Mouse (Mus musculus): ENCODE results near the gene Cela2a.
"Not testable (repeated sequence)": the region's sequence is repeated elsewhere in the genome, so short reads cannot be mapped to it uniquely, and the experiment has no call there.

Cela2a gene

GRCm38 (mm10) chr4:141797545-141797944 is 28.4 kb downstream of the Cela2a start:
- DNase-seq (ENCODE audit: low spot score): peak; percentile 35

- peak; percentile 29 for DNase-seq (ENCODE audit: low spot score)
Measured at GRCm38 (mm10) chr4:141796954-141797353, 29.0 kb downstream of the Cela2a start.

- peak; percentile 60 for DNase-seq (ENCODE audit: low spot score)
Measured at GRCm38 (mm10) chr4:141796356-141796755, 29.6 kb downstream of the Cela2a start.

- no peak for DNase-seq (ENCODE audit: low spot score)
Measured at GRCm38 (mm10) chr4:141794152-141794535, 31.8 kb downstream of the Cela2a start.

GRCm38 (mm10) chr4:141793282-141794151 is 32.4 kb downstream of the Cela2a start, which contains the start of gene Casp9:
Gene Casp9, plus strand, starts transcription at chr4:141793612.
- peak; percentile 99 for DNase-seq (ENCODE audit: low spot score)

- no peak for DNase-seq (ENCODE audit: low spot score)
Measured at GRCm38 (mm10) chr4:141792554-141793281, 33.2 kb downstream of the Cela2a start.

- DNase-seq (ENCODE audit: low spot score): no peak
Measured at GRCm38 (mm10) chr4:141791951-141792350, 34.0 kb downstream of the Cela2a start.

- DNase-seq (ENCODE audit: low spot score): peak; percentile 18
Measured at GRCm38 (mm10) chr4:141791486-141791885, 34.5 kb downstream of the Cela2a start.

- peak; percentile 96 for DNase-seq (ENCODE audit: low spot score)
Measured at GRCm38 (mm10) chr4:141790524-141790990, 35.4 kb downstream of the Cela2a start, which contains the start of gene Dnajc16. Gene Dnajc16, minus strand, starts transcription at chr4:141790931.

- no peak for DNase-seq (ENCODE audit: low spot score)
Measured at GRCm38 (mm10) chr4:141789564-141790218, 36.3 kb downstream of the Cela2a start.

- DNase-seq (ENCODE audit: low spot score): no peak
Measured at GRCm38 (mm10) chr4:141787462-141787861, 38.5 kb downstream of the Cela2a start.

- peak; percentile 40 for DNase-seq (ENCODE audit: low spot score)
Measured at GRCm38 (mm10) chr4:141787046-141787445, 38.9 kb downstream of the Cela2a start.

GRCm38 (mm10) chr4:141786141-141786540 is 39.8 kb downstream of the Cela2a start:
- DNase-seq (ENCODE audit: low spot score): peak; percentile 35

- DNase-seq (ENCODE audit: low spot score): no peak
Measured at GRCm38 (mm10) chr4:141784835-141785234, 41.1 kb downstream of the Cela2a start.

GRCm38 (mm10) chr4:141781201-141781985 is 44.6 kb downstream of the Cela2a start:
- peak; percentile 37 for DNase-seq (ENCODE audit: low spot score)

GRCm38 (mm10) chr4:141779828-141780227 is 46.1 kb downstream of the Cela2a start:
- peak; percentile 30 for DNase-seq (ENCODE audit: low spot score)

- DNase-seq (ENCODE audit: low spot score): not testable (repeated sequence)
Measured at GRCm38 (mm10) chr4:141773019-141773418, 52.9 kb downstream of the Cela2a start.

- DNase-seq (ENCODE audit: low spot score): no peak
Measured at GRCm38 (mm10) chr4:141771823-141772222, 54.1 kb downstream of the Cela2a start.

- DNase-seq (ENCODE audit: low spot score): no peak
Measured at GRCm38 (mm10) chr4:141769501-141770160, 56.3 kb downstream of the Cela2a start.

- peak; percentile 56 for DNase-seq (ENCODE audit: low spot score)
Measured at GRCm38 (mm10) chr4:141767353-141768036, 58.5 kb downstream of the Cela2a start.

Data from testis, postnatal 10 days (tissue).